Mouse (Mus musculus): Measurements from ENCODE around the gene Cyp2c23.

DNA sequence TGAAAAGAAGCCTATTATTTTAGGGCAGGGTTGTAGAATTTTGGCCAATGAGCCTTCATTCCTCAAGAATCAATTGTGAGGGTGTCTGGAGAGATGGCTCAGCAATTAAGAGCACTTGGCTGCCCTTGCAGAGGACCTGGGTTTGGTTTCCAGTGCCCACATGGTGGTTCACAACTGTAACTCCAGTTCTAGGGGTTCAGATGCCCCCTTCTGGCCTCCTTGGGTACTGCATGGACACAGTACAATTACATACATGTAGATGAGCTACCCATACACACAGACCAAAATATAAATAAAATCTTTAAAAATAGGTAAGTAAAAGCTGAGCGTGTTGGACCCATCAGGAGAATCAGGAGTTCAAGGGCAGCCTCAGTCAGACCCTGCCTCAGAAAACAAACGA is 67.8 kb downstream of the Cyp2c23 start:
- TF ChIP-seq GATA1 (IDR thresholded peaks at IDR 0.05; ENCODE audit: borderline replicate concordance, low read length) (no peak), TAL1 (conservative IDR thresholded peaks at IDR 0.05; ENCODE audit: low read depth, low read length) (no peak), CTCF (IDR thresholded peaks at IDR 0.05; ENCODE audit: low read depth, low read length) (peak; percentile 12; the same call in 1 of the 2 replicates), POLR2AphosphoS5 (IDR thresholded peaks at IDR 0.05; ENCODE audit: insufficient replicate concordance, low read depth, low read length) (no peak), GATA2 (IDR thresholded peaks at IDR 0.05; ENCODE audit: borderline replicate concordance, low read depth, low read length) (no peak)
